Mouse (Mus musculus) neural tube, embryonic 11.5 days (tissue): Measurements from ENCODE around the gene Safb. TPM values are rescaled to one million over a fixed set of nuclear protein-coding genes. Genes with fewer than 3 reads are reported as not detected.
A peak's percentile ranks its signal among the peaks of the same experiment; 100 is the strongest.

Experiments
- ATAC-seq: fragments of 200-750 bp; cut with Nextera tagmentation; 2 replicates; pipeline ENCODE4 v1.8.0; 2017; ENCODE audit warnings: moderate number of reproducible peaks, mild to moderate bottlenecking, moderate TSS enrichment, moderate library complexity; ENCODE audit not compliant: insufficient read depth, low FRiP score, low TSS enrichment
- DNase-seq: peaks from one replicate; pipeline ENCODE4 v3.0.0-alpha.2; 2015; ENCODE audit warnings: low spot score
- H3K27ac ChIP-seq: fragments of 300-500 bp; sonication (generic); 2 replicates; pipeline ENCODE4 v1.5.1; 2014; ENCODE audit warnings: low read depth, mild to moderate bottlenecking, low read length
- H3K27me3 ChIP-seq: fragments of 300-500 bp; sonication (generic); 2 replicates; pipeline ENCODE4 v1.6.1; 2014; ENCODE audit warnings: mild to moderate bottlenecking, low read length, mixed read lengths; ENCODE audit not compliant: control insufficient read depth, insufficient read depth
- H3K36me3 ChIP-seq: fragments of 300-500 bp; sonication (generic); 2 replicates; pipeline ENCODE4 v1.6.1; 2014; ENCODE audit warnings: mild to moderate bottlenecking, low read length, moderate library complexity, mixed read lengths; ENCODE audit not compliant: control insufficient read depth, insufficient read depth
- H3K4me1 ChIP-seq: fragments of 300-500 bp; sonication (generic); 2 replicates; pipeline ENCODE4 v1.6.1; 2014; ENCODE audit warnings: low read length, mixed read lengths; ENCODE audit not compliant: control insufficient read depth, insufficient read depth
- H3K4me2 ChIP-seq: fragments of 300-500 bp; sonication (generic); 2 replicates; pipeline ENCODE4 v1.6.1; 2014; ENCODE audit warnings: low read depth, mild to moderate bottlenecking, moderate library complexity
- H3K4me3 ChIP-seq: fragments of 300-500 bp; sonication (generic); 2 replicates; pipeline ENCODE4 v1.5.1; 2014; ENCODE audit warnings: low read depth, low read length
- H3K9ac ChIP-seq: fragments of 300-500 bp; sonication (generic); 2 replicates; pipeline ENCODE4 v1.6.1; 2014; ENCODE audit warnings: mild to moderate bottlenecking, low read length
- H3K9me3 ChIP-seq: fragments of 300-500 bp; sonication (generic); 2 replicates; pipeline ENCODE4 v1.6.1; 2016; ENCODE audit warnings: low read length; ENCODE audit not compliant: control insufficient read depth
- WGBS: fragments of 180-500 bp; shearing (Covaris S2); extraction: QIAGEN DNeasy Blood & Tissue Kit; methylation state at CpG from one replicate; pipeline ENCODE4 v1.1.7; 2014; 5-methylcytosine and 5-hydroxymethylcytosine counted together
- polyA plus RNA-seq: library from polyadenylated mRNA; unstranded; fragments of >200 nt; fragmentation: Nextera tagmentation; extraction: Ambion mirVana; gene quantifications from 2 replicates; pipeline ENCODE4 v1.2.1, GENCODE M21; 2014

Safb gene
- polyA plus RNA-seq, 1 experiment from 2014 or later = 114 TPM

GRCm38 (mm10) chr17:56593527-56594271, 9.1 kb downstream of the Safb start:
- Histone ChIP-seq H3K4me3 (no peak overlapping the region), H3K4me1 (no peaks in the 10 kb centered on the region), H3K27ac (no peak overlapping the region), H3K9ac (no peak overlapping the region), H3K4me2 (no peak overlapping the region), H3K36me3 (peaks cover 52% of the 10 kb centered on the region), H3K27me3 (no peaks in the 10 kb centered on the region), H3K9me3 (no peaks in the 10 kb centered on the region)
- DNase-seq = no peak
- no peak for ATAC-seq
- 94% methylated on average over 8 of the region's 8 CpGs for WGBS

GRCm38 (mm10) chr17:56603186-56604069, 18.8 kb downstream of the Safb start:
- peaks cover 2% of the 10 kb centered on the region; the same call in 1 of the 2 replicates for H3K4me1 ChIP-seq
- DNase-seq (no peak), ATAC-seq (no peak)
- no peaks in the 10 kb centered on the region for H3K27me3 ChIP-seq
- H3K9me3 ChIP-seq = no peaks in the 10 kb centered on the region
- H3K9ac ChIP-seq = no peak overlapping the region
- WGBS = 97% methylated on average over 28 of the region's 28 CpGs
- no peak overlapping the region for H3K27ac ChIP-seq
- peaks cover 55% of the 10 kb centered on the region for H3K36me3 ChIP-seq
- H3K4me2 ChIP-seq = no peak overlapping the region
- no peak overlapping the region for H3K4me3 ChIP-seq

- no peak for DNase-seq
- Histone ChIP-seq H3K9ac (no peak overlapping the region), H3K4me2 (no peak overlapping the region), H3K9me3 (no peaks in the 10 kb centered on the region), H3K27ac (no peak overlapping the region), H3K36me3 (peaks cover 55% of the 10 kb centered on the region), H3K4me1 (peaks cover 6% of the 10 kb centered on the region; the same call in 1 of the 2 replicates), H3K27me3 (no peaks in the 10 kb centered on the region), H3K4me3 (no peak overlapping the region)
- WGBS = 87% methylated on average over 9 of the region's 9 CpGs
- ATAC-seq = no peak
These were observed 19.4 kb downstream of the Safb start for GRCm38 (mm10) chr17:56604070-56604380.

GRCm38 (mm10) chr17:56604422-56604821, 19.8 kb downstream of the Safb start:
- Histone ChIP-seq H3K4me1 (peaks cover 6% of the 10 kb centered on the region; the same call in 1 of the 2 replicates), H3K4me3 (no peak overlapping the region), H3K4me2 (no peak overlapping the region), H3K27me3 (no peaks in the 10 kb centered on the region), H3K27ac (no peak overlapping the region), H3K36me3 (peaks cover 55% of the 10 kb centered on the region), H3K9ac (no peak overlapping the region), H3K9me3 (no peaks in the 10 kb centered on the region)
- WGBS = 89% methylated on average over 3 of the region's 3 CpGs
- no peak for ATAC-seq
- DNase-seq = no peak

GRCm38 (mm10) chr17:56605431-56605830, 20.8 kb downstream of the Safb start:
- H3K9ac ChIP-seq = no peak overlapping the region
- H3K4me2 ChIP-seq = no peak overlapping the region
- DNase-seq = no peak
- H3K4me3 ChIP-seq = no peak overlapping the region
- no peak overlapping the region for H3K27ac ChIP-seq
- no peak for ATAC-seq
- H3K36me3 ChIP-seq = peaks cover 51% of the 10 kb centered on the region
- no peaks in the 10 kb centered on the region for H3K9me3 ChIP-seq
- no peaks in the 10 kb centered on the region for H3K27me3 ChIP-seq
- 90% methylated on average over 9 of the region's 9 CpGs for WGBS
- peaks cover 6% of the 10 kb centered on the region; the same call in 1 of the 2 replicates for H3K4me1 ChIP-seq

GRCm38 (mm10) chr17:56607521-56608062, 23.0 kb downstream of the Safb start:
- H3K9ac ChIP-seq = no peak overlapping the region
- H3K27me3 ChIP-seq = no peaks in the 10 kb centered on the region
- no peak overlapping the region for H3K4me3 ChIP-seq
- peaks cover 39% of the 10 kb centered on the region for H3K36me3 ChIP-seq
- no peak for DNase-seq
- peaks cover 6% of the 10 kb centered on the region; the same call in 1 of the 2 replicates for H3K4me1 ChIP-seq
- 83% methylated on average over 3 of the region's 3 CpGs for WGBS
- no peak overlapping the region for H3K4me2 ChIP-seq
- H3K27ac ChIP-seq = no peak overlapping the region
- no peaks in the 10 kb centered on the region for H3K9me3 ChIP-seq
- no peak for ATAC-seq

GRCm38 (mm10) chr17:56608699-56609098, 24.1 kb downstream of the Safb start:
- Histone ChIP-seq H3K9ac (peak overlapping the region; percentile 71), H3K4me1 (peaks cover 6% of the 10 kb centered on the region; the same call in 1 of the 2 replicates), H3K9me3 (no peaks in the 10 kb centered on the region), H3K4me3 (peak overlapping the region; percentile 47), H3K27ac (no peak overlapping the region), H3K4me2 (peak overlapping the region; percentile 65), H3K27me3 (no peaks in the 10 kb centered on the region), H3K36me3 (peaks cover 29% of the 10 kb centered on the region)
- DNase-seq (no peak), ATAC-seq (no peak)
- 55% methylated on average over 5 of the region's 5 CpGs for WGBS

- ATAC-seq = peak; percentile 81
- peak within 1 kb of the TSS; percentile 71 for H3K9ac ChIP-seq
- WGBS = under 1% methylated on average over 44 of the region's 44 CpGs
- no peaks in the 10 kb centered on the region for H3K27me3 ChIP-seq
- 0 out of 2 replicates have a peak within 1 kb of the TSS, but pooled peaks have one; percentile 49 for H3K27ac ChIP-seq
- H3K9me3 ChIP-seq = no peaks in the 10 kb centered on the region
- peak within 1 kb of the TSS; percentile 47 for H3K4me3 ChIP-seq
- peak within 1 kb of the TSS; percentile 65 for H3K4me2 ChIP-seq
- peaks cover 22% of the 10 kb centered on the region for H3K36me3 ChIP-seq
- DNase-seq = peak; percentile 94
- H3K4me1 ChIP-seq = peaks cover 11% of the 10 kb centered on the region
These were observed 25.0 kb downstream of the Safb start, which contains the start of gene 2410015M20Rik for GRCm38 (mm10) chr17:56609452-56610171. Gene 2410015M20Rik (minus strand): TSS chr17:56609771.
